Mouse (Mus musculus): Measurements from ENCODE around the gene Tle2. TPM values are rescaled to one million over a fixed set of nuclear protein-coding genes. Genes with fewer than 3 reads are reported as not detected.

Gene Tle2
- polyA plus RNA-seq, 1 experiment, result 63.7 TPM

- TF ChIP-seq CTCF (conservative IDR thresholded peaks at IDR 0.05; ENCODE audit: insufficient read depth, insufficient read length, low read depth, low read length), result no peak
- no peak for TF ChIP-seq POLR2A (IDR thresholded peaks at IDR 0.05; ENCODE audit: low read depth, low read length)
- no peak overlapping the region for H3K4me3 ChIP-seq (ENCODE audit: insufficient read depth, low read depth, low read length)
- no peaks in the 10 kb centered on the region for H3K27me3 ChIP-seq (replicated peaks; ENCODE audit: control insufficient read depth, insufficient read depth, low read length)
- WGBS, result 74% methylated on average over 3 of the region's 3 CpGs
- H3K27ac ChIP-seq (ENCODE audit: insufficient read depth, low read depth, low read length), result no peak overlapping the region
- H3K4me1 ChIP-seq (ENCODE audit: control insufficient read depth, insufficient read depth, low read length), result peaks cover 23% of the 10 kb centered on the region
- DNase-seq, result no peak
- H3K36me3 ChIP-seq (ENCODE audit: control insufficient read depth, insufficient read depth, low read length), result no peaks in the 10 kb centered on the region
Measured at GRCm38 (mm10) chr10:81538321-81539048, 35.9 kb upstream of the Tle2 start.

DNA sequence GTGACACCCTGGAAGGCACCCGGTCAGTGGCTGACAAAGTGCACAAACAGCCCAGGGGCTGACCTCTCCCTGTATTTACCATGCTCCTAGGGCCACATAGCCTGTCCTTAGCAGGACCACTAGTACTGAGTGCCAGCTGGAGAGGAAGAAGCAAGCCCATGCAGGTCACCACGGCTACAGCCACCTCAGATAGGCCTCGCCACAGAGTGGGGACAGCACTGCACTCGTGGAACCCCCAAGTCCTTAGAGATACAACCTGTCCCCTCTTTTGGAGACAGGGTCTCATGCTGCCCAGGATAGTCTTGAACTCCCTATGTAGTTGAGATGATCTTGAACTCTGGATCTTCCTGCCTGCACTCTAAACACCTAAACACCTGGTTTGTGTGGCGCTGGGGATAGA, 33.0 kb upstream of the Tle2 start:
- WGBS, result 57% methylated on average over 5 of the region's 5 CpGs
- Histone ChIP-seq H3K36me3 (ENCODE audit: control insufficient read depth, insufficient read depth, low read length) (no peaks in the 10 kb centered on the region), H3K27ac (ENCODE audit: insufficient read depth, low read depth, low read length) (peak overlapping the region; percentile 65), H3K4me1 (ENCODE audit: control insufficient read depth, insufficient read depth, low read length) (peaks cover 30% of the 10 kb centered on the region), H3K4me3 (ENCODE audit: insufficient read depth, low read depth, low read length) (no peak overlapping the region), H3K27me3 (replicated peaks; ENCODE audit: control insufficient read depth, insufficient read depth, low read length) (no peaks in the 10 kb centered on the region)
- no peak for DNase-seq
- no peak for TF ChIP-seq POLR2A (IDR thresholded peaks at IDR 0.05; ENCODE audit: low read depth, low read length)
- no peak for TF ChIP-seq CTCF (conservative IDR thresholded peaks at IDR 0.05; ENCODE audit: insufficient read depth, insufficient read length, low read depth, low read length)

- DNase-seq, result peak; percentile 88
- Histone ChIP-seq H3K4me1 (ENCODE audit: control insufficient read depth, insufficient read depth, low read length) (peaks cover 30% of the 10 kb centered on the region), H3K4me3 (ENCODE audit: insufficient read depth, low read depth, low read length) (peak overlapping the region; percentile 9; the same call in 1 of the 2 replicates), H3K27me3 (replicated peaks; ENCODE audit: control insufficient read depth, insufficient read depth, low read length) (no peaks in the 10 kb centered on the region), H3K27ac (ENCODE audit: insufficient read depth, low read depth, low read length) (peak overlapping the region; percentile 73), H3K36me3 (ENCODE audit: control insufficient read depth, insufficient read depth, low read length) (no peaks in the 10 kb centered on the region)
- 22% methylated on average over 10 of the region's 10 CpGs for WGBS
- TF ChIP-seq POLR2A (IDR thresholded peaks at IDR 0.05; ENCODE audit: low read depth, low read length) (no peak), CTCF (conservative IDR thresholded peaks at IDR 0.05; ENCODE audit: insufficient read depth, insufficient read length, low read depth, low read length) (no peak)
Measured at GRCm38 (mm10) chr10:81541803-81542202, 32.6 kb upstream of the Tle2 start.

DNA sequence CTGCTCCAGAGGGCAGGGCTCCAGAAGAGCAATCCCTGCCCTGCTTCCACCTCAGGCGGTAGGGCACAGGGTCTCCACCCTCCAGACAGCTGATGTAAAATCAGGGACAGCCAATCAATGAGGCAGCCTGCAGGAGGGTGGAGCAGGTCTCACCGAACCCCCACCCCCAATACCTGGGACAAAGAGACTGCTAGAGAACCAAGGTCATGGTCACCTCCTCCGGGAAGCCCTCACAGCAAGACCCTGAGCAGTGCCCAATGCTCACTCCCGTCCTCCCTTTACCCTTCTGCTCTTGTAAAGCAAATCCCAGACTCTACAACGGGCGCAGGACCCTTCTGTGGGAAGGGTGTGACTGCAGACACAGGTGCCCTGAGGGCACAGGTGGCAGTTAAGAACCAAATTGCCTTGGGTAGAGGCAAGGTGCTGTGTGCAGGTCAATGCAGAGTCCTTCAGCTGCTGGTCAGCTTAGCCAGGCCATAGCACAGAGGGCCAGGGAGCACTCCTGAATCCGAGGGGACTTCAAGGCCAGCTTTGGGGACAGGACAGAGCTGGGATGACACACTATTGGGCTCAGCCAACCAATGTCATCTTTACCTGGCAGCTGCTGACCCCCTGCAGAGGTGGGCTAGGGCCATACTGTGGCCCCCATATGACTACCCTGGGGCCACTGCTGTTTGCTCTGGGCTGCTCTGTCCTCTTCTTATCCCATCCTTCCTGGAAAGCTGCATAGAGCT, 31.5 kb upstream of the Tle2 start:
- H3K4me3 ChIP-seq (ENCODE audit: insufficient read depth, low read depth, low read length), result no peak overlapping the region
- 63% methylated on average over 7 of the region's 7 CpGs for WGBS

GRCm38 (mm10) chr10:81543633-81544032, 30.7 kb upstream of the Tle2 start:
- Histone ChIP-seq H3K27me3 (replicated peaks; ENCODE audit: control insufficient read depth, insufficient read depth, low read length) (no peaks in the 10 kb centered on the region), H3K27ac (ENCODE audit: insufficient read depth, low read depth, low read length) (no peak overlapping the region), H3K4me1 (ENCODE audit: control insufficient read depth, insufficient read depth, low read length) (peaks cover 30% of the 10 kb centered on the region), H3K4me3 (ENCODE audit: insufficient read depth, low read depth, low read length) (peak overlapping the region; percentile 93), H3K36me3 (ENCODE audit: control insufficient read depth, insufficient read depth, low read length) (no peaks in the 10 kb centered on the region)
- no peak for DNase-seq
- TF ChIP-seq POLR2A (IDR thresholded peaks at IDR 0.05; ENCODE audit: low read depth, low read length) (no peak), CTCF (conservative IDR thresholded peaks at IDR 0.05; ENCODE audit: insufficient read depth, insufficient read length, low read depth, low read length) (no peak)
- WGBS, result 75% methylated on average over 1 of the region's 1 CpGs

More for the DNA sequence above, 31.5 kb upstream of the Tle2 start:
- H3K27me3 ChIP-seq (replicated peaks; ENCODE audit: control insufficient read depth, insufficient read depth, low read length), result no peaks in the 10 kb centered on the region
- H3K27ac ChIP-seq (ENCODE audit: insufficient read depth, low read depth, low read length), result peak overlapping the region; percentile 73
- no peaks in the 10 kb centered on the region for H3K36me3 ChIP-seq (ENCODE audit: control insufficient read depth, insufficient read depth, low read length)
- TF ChIP-seq CTCF (conservative IDR thresholded peaks at IDR 0.05; ENCODE audit: insufficient read depth, insufficient read length, low read depth, low read length) (no peak), POLR2A (IDR thresholded peaks at IDR 0.05; ENCODE audit: low read depth, low read length) (no peak)
- no peak for DNase-seq
- peaks cover 30% of the 10 kb centered on the region for H3K4me1 ChIP-seq (ENCODE audit: control insufficient read depth, insufficient read depth, low read length)

DNA sequence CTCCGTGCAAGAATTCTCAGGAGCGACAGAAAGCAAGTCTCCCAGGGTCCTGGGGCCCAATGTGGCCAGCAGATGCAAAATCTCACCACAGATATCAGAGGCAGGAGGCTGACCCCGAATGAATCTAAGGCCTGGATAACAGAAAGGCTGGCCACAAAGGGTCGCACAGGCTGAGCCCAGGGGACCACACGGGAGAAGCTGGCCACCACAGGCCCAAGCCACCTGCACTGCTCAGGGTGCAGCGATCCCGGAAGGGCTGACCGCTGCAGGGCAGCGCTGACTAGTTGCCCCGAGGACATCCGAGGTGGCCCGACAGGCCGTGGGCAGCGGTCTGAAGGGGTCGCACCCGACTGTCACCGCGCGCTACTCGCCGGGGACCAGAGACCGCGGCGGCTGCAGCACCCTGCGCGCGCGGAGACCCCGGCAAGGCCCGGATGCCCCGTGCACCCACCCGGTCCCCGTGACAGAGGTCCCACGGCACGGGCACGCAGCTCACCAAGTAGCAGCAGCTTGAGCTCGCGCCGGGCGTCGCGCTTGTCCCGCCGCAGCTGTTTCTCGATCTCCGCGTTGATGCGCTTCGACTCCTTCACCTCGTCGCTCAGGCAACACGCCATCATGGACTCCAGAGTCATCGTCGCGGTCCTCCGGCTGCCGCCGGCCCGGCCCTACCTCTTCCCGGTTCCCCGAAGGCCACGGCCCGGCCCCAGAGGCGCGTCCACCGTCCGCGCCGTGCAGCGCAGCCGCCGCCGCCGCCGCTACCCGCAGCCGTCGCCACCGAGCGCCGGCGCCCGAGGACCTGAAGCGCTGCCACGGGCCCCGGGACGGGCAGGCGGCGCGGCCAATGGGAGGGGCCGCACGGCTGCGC, 29.8 kb upstream of the Tle2 start:
- peaks cover 30% of the 10 kb centered on the region for H3K4me1 ChIP-seq (ENCODE audit: control insufficient read depth, insufficient read depth, low read length)
- H3K27me3 ChIP-seq (replicated peaks; ENCODE audit: control insufficient read depth, insufficient read depth, low read length), result no peaks in the 10 kb centered on the region
- peak overlapping the region; percentile 93 for H3K4me3 ChIP-seq (ENCODE audit: insufficient read depth, low read depth, low read length)
- no peak for DNase-seq
- no peak for TF ChIP-seq POLR2A (IDR thresholded peaks at IDR 0.05; ENCODE audit: low read depth, low read length)
- no peak for TF ChIP-seq CTCF (conservative IDR thresholded peaks at IDR 0.05; ENCODE audit: insufficient read depth, insufficient read length, low read depth, low read length)
- H3K36me3 ChIP-seq (ENCODE audit: control insufficient read depth, insufficient read depth, low read length), result no peaks in the 10 kb centered on the region
- H3K27ac ChIP-seq (ENCODE audit: insufficient read depth, low read depth, low read length), result peak overlapping the region; percentile 27
- WGBS, result 2% methylated on average over 93 of the region's 93 CpGs
